Mouse (Mus musculus) hindbrain, embryonic 14.5 days (tissue): Measurements from ENCODE around the gene Tm7sf2. TPM values are rescaled to one million over a fixed set of nuclear protein-coding genes. Genes with fewer than 3 reads are reported as not detected.

ENCODE experiments used
- ATAC-seq: fragments of 200-750 bp; cut with Nextera tagmentation; 2 replicates; pipeline ENCODE4 v1.8.0; 2017; ENCODE audit warnings: moderate number of reproducible peaks, mild to moderate bottlenecking, moderate TSS enrichment, moderate library complexity; ENCODE audit not compliant: low FRiP score
- DNase-seq: peaks from one replicate; pipeline ENCODE4 v3.0.0-alpha.2; 2015; ENCODE audit warnings: low spot score
- H3K27ac ChIP-seq: fragments of 300-500 bp; sonication (generic); 2 replicates; pipeline ENCODE4 v1.5.1; 2014; ENCODE audit warnings: mild to moderate bottlenecking, moderate library complexity
- H3K27me3 ChIP-seq: fragments of 300-500 bp; sonication (generic); 2 replicates; pipeline ENCODE4 v1.6.1; 2014; ENCODE audit warnings: mild to moderate bottlenecking, low read length, mixed read lengths; ENCODE audit not compliant: control insufficient read depth, insufficient read depth
- H3K36me3 ChIP-seq: fragments of 300-500 bp; sonication (generic); replicated peaks from 2 replicates; pipeline ENCODE4 v1.6.1; 2014; ENCODE audit not compliant: control insufficient read depth, insufficient read depth
- H3K4me1 ChIP-seq: fragments of 300-500 bp; sonication (generic); replicated peaks from 2 replicates; pipeline ENCODE4 v1.6.1; 2014; ENCODE audit warnings: antibody characterized with exemption, low read length, mixed read lengths; ENCODE audit not compliant: control insufficient read depth, insufficient read depth
- H3K4me2 ChIP-seq: fragments of 300-500 bp; sonication (generic); replicated peaks from 2 replicates; pipeline ENCODE4 v1.6.1; 2014; ENCODE audit warnings: mild to moderate bottlenecking, moderate library complexity
- H3K4me3 ChIP-seq: fragments of 300-500 bp; sonication (generic); replicated peaks from 2 replicates; pipeline ENCODE4 v1.5.1; 2014; ENCODE audit warnings: mild to moderate bottlenecking, low read length
- H3K9ac ChIP-seq: fragments of 300-500 bp; sonication (generic); 2 replicates; pipeline ENCODE4 v1.6.1; 2014
- H3K9me3 ChIP-seq: fragments of 300-500 bp; sonication (generic); 2 replicates; pipeline ENCODE4 v1.6.1; 2016; ENCODE audit warnings: low read length; ENCODE audit not compliant: control insufficient read depth
- WGBS: fragments of 180-500 bp; shearing (Covaris S2); extraction: QIAGEN DNeasy Blood & Tissue Kit; methylation state at CpG from one replicate; pipeline ENCODE4 v1.1.7; 2014; 5-methylcytosine and 5-hydroxymethylcytosine counted together
- polyA plus RNA-seq: library from polyadenylated mRNA; unstranded; fragments of >200 nt; fragmentation: Nextera tagmentation; extraction: Ambion mirVana; gene quantifications from 2 replicates; pipeline ENCODE4 v1.2.1, GENCODE M21; 2014

The Tm7sf2 gene
- polyA plus RNA-seq, 1 experiment from 2014 or later = 58.9 TPM

DNA sequence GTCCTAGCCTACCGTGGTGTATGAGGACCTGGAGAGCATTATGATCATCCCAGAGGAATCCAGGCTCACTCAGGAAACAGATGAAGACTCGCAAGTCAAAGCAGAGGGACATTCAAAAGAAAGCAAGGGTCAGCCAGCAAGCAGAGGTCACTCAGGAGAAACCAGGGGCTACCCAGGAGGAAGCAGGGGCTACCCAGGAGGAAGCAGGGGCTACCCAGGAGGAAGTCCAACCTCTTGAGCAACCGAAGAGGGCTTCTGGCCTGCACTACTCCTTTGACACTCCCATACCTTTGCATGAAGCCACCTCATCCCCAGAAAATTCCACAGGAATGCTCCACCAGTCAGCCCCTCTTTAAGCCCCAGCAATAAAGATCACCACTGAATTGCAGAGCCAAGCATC is 29.7 kb upstream of the Tm7sf2 start:
- Histone ChIP-seq H3K9ac (no peak overlapping the region), H3K27me3 (no peaks in the 10 kb centered on the region), H3K4me3 (no peak overlapping the region), H3K4me1 (no peaks in the 10 kb centered on the region), H3K4me2 (no peak overlapping the region), H3K36me3 (no peaks in the 10 kb centered on the region), H3K9me3 (no peaks in the 10 kb centered on the region), H3K27ac (no peak overlapping the region)
- DNase-seq (no peak), ATAC-seq (no peak)
- 86% methylated on average over 3 of the region's 3 CpGs for WGBS

DNA sequence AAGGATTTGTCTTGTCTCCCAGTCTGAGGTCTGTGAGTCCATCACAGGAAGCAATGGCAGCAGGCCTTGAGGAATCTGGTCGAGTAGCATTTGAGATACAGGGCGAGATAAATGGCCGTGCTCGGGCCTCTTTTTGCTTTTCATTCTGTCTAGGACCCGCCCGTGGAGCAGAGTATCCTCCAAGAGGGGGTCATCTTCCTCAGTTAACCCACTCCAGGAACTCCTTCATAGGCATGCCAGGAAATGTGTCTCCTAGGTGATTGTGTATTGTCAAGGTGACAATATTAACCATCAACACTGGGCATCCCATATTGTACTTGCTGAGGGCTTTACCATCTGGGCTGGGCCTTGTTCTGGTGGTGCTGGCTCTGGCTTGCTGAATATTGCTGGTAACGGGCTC is 25.9 kb upstream of the Tm7sf2 start, which contains the start of gene AC131692.1:
TSS of gene AC131692.1 (plus strand) at position 301 of the 400 bp plus-strand sequence.
- no peak within 1 kb of the TSS for H3K27ac ChIP-seq
- H3K9me3 ChIP-seq = no peaks in the 10 kb centered on the region
- H3K4me3 ChIP-seq = no peak within 1 kb of the TSS
- no peaks in the 10 kb centered on the region for H3K27me3 ChIP-seq
- no peaks in the 10 kb centered on the region for H3K4me1 ChIP-seq
- H3K9ac ChIP-seq = no peak within 1 kb of the TSS
- peaks cover 7% of the 10 kb centered on the region; the same call in 1 of the 2 replicates for H3K36me3 ChIP-seq
- no peak for ATAC-seq
- 91% methylated on average over 7 of the region's 7 CpGs for WGBS
- DNase-seq = no peak
- H3K4me2 ChIP-seq = no peak within 1 kb of the TSS

DNA sequence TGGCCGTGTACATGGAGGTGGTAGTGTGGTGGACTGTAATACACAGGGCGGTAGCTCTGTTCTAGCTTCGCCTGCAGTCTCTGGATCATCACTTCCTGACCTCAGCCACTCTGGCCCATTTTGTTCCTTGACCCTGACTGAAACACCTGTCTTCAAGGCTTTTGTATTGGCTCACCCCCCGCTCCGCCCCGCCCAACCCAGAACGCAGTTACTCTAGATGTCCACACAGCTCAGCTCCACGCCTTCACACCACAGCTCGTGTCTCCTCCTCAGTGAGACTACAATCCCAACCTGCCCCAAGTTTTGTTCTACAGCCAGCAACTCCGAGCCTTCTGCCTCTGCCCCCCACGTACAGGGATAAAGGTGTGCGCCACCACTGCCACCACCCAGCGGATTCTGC is 20.7 kb upstream of the Tm7sf2 start:
- H3K9me3 ChIP-seq = no peaks in the 10 kb centered on the region
- peaks cover 9% of the 10 kb centered on the region for H3K4me1 ChIP-seq
- DNase-seq (no peak), ATAC-seq (no peak)
- 96% methylated on average over 13 of the region's 13 CpGs for WGBS
- no peak overlapping the region for H3K4me3 ChIP-seq
- no peak overlapping the region for H3K9ac ChIP-seq
- no peak overlapping the region for H3K27ac ChIP-seq
- H3K36me3 ChIP-seq = peaks cover 7% of the 10 kb centered on the region; the same call in 1 of the 2 replicates
- no peak overlapping the region for H3K4me2 ChIP-seq
- no peaks in the 10 kb centered on the region for H3K27me3 ChIP-seq

DNA sequence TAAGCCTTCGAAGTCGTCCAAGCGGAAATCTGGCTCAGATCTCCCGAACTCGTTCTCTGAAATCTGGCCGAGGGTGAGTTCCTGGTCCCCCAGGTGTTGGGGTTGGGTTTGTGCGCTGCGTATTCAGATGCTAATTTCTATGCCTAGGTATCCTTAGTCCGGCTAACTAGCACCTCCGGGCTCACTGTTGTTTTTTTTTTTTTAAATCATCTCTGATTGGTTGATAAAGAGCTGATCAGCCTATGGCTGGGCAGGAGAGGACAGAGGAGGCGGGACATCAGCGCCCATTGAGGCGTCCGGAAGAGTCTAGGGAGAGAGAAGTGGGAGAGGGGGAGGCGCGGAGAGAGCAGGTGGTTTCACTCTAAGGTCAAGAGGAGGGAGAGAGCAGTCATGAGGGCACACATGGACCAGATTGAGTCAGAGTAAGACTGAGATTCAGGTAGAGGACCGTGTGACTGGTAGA is 17.3 kb upstream of the Tm7sf2 start:
- Histone ChIP-seq H3K36me3 (peaks cover 25% of the 10 kb centered on the region), H3K27ac (no peak overlapping the region), H3K27me3 (no peaks in the 10 kb centered on the region), H3K9ac (no peak overlapping the region; the same call in 1 of the 2 replicates), H3K9me3 (no peaks in the 10 kb centered on the region), H3K4me3 (peak overlapping the region; percentile 47), H3K4me1 (peaks cover 14% of the 10 kb centered on the region), H3K4me2 (peak overlapping the region; percentile 92)
- ATAC-seq (peak; percentile 71), DNase-seq (peak; percentile 62)
- 0% methylated on average over 17 of the region's 17 CpGs for WGBS

DNA sequence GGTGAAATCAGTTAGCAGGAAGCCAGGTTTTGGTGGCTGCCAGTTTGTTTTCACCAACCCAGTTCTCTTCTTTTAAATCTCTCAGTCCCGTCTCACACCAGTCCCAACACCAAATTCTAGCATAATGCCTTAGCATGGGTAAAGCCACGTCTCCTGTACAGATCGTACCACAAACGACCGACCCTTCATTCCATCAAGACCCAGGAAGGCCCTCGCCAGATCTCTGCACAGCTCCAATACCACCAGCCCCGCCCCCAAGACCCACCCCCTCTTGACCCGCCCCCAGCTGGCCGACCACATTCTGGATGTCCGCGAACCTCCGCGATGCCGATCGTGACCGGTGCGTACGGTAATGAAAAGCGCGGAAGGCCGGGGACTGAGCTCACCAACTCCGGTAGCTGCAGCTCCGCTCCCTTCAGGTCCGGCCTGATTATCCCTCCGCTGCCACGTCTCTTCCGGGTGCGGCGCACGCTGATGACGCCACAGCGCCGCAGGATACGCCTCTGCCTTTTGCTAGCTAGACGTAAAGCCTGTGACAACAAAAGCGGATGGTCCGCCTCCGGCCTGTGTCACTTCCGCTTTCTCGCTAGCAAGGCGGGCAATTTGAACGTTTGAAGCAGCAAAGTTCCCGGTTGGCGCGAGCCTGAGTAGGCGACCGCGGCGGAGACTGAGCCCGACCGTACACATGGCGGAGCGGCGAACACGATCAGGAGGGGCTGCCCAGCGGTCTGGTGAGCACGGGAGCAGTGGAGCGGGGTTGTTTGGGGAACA is 16.5 kb upstream of the Tm7sf2 start, which contains the start of the genes Zfpl1 and Cdca5:
TSS of gene Zfpl1 (minus strand) at position 479 of the 771 bp plus-strand sequence.
TSS of gene Cdca5 (plus strand) at position 506 of the 771 bp plus-strand sequence.
- Histone ChIP-seq H3K27ac (peak within 1 kb of the TSS; percentile 26; the same call in 1 of the 2 replicates), H3K4me1 (peaks cover 14% of the 10 kb centered on the region), H3K4me2 (peak within 1 kb of the TSS; percentile 92), H3K4me3 (peak within 1 kb of the TSS; percentile 47), H3K9me3 (no peaks in the 10 kb centered on the region), H3K36me3 (peaks cover 29% of the 10 kb centered on the region), H3K27me3 (no peaks in the 10 kb centered on the region), H3K9ac (peak within 1 kb of the TSS; percentile 68)
- DNase-seq (peak; percentile 100), ATAC-seq (peak; percentile 91)
- under 1% methylated on average over 58 of the region's 58 CpGs for WGBS

DNA sequence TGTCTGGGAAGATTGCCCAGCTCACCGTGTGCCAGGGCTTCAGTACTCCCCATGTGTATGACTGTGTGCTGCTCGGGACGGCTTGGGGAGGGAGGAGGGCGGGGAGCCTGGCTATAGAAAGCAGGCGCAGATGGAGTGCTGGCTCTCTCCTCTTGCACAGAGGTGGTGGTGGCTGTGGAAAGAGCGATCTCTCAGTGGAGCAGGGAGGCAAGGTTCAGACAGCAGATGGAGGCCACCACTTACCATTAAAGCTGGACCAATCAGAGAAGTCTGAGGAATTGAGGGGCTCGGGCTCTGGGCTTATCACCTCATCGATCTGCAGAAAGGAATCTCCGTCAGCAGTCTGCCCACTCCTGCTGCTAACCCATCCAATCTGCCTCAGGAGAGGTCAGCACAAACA is 14.0 kb upstream of the Tm7sf2 start, which contains the start of gene Gm28374:
TSS of gene Gm28374 (minus strand) at position 101 of the 400 bp plus-strand sequence.
- Histone ChIP-seq H3K36me3 (peaks cover 37% of the 10 kb centered on the region), H3K27me3 (no peaks in the 10 kb centered on the region), H3K4me2 (no peak within 1 kb of the TSS), H3K9ac (no peak within 1 kb of the TSS), H3K9me3 (no peaks in the 10 kb centered on the region), H3K4me1 (peaks cover 14% of the 10 kb centered on the region), H3K27ac (no peak within 1 kb of the TSS), H3K4me3 (no peak within 1 kb of the TSS)
- no peak for DNase-seq
- no peak for ATAC-seq
- 91% methylated on average over 9 of the region's 9 CpGs for WGBS

DNA sequence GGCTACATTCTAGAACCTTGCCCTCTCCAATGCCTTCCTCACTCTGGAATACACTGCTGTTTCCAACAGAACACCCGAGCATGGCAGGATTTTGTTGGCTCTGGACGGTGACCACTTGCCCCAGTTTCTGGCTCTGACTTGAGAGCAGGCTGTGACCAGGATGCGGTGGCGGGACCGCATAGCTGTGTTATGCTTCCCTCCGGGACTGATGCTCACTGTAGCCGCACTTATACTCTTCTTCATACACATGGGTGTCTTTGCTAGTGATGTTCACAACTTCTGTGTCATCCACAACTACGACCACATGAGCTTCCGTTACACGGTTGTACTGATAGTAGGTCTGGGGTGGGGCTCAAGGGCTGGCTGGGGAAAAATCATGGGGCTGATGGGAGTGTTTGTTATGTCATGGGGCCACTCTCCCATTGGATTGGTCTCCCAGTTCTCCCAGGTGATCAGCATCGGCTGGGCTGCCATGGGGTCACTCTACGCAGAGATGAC is 11.9 kb upstream of the Tm7sf2 start, which contains the start of gene Tmem262:
TSS of gene Tmem262 (plus strand) at position 51 of the 498 bp plus-strand sequence.
- Histone ChIP-seq H3K4me3 (no peak within 1 kb of the TSS), H3K27ac (no peak within 1 kb of the TSS), H3K27me3 (no peaks in the 10 kb centered on the region), H3K9ac (no peak within 1 kb of the TSS), H3K4me2 (no peak within 1 kb of the TSS), H3K4me1 (peaks cover 19% of the 10 kb centered on the region), H3K36me3 (peaks cover 42% of the 10 kb centered on the region), H3K9me3 (no peaks in the 10 kb centered on the region)
- WGBS = 97% methylated on average over 12 of the region's 12 CpGs
- DNase-seq (no peak), ATAC-seq (no peak)

DNA sequence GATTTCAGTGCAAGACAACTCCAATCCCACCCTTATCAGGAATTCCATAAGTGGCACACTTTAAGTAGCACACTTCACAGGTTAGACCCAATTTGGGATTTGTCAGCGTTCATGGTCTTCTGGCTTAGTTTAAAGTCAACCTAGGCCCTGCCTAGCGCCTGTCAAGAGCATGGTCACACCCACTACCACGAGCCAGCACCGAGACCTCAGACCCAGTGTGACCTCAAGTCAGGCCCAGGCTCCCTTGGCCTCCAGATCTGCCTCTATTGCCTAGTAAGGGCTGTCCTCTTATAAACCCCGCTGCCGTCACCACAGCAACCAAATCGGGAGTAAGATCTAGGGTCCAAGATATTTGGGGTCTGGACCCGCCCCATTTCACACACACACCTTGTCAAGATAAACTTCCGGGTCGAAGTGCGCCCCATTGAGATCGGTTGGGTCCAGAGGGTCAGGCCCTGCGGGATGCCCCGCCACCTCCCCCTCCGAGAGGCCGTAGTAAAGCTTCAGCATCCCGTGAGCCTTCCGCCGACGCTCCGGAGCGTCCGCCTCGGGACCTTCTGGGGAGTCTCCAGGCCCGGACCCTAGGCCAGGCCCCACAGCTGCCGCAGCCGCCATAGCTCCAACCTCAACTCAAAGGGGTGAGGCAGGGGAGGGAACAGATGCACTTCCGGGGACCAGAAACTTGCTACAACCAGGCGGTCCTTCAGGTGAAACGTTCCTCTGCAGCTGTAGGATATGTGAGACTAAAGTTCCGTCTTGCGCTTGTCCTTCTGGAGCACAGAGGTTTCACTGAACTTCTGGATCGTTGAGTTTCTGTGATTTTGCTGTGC is 8.6 kb upstream of the Tm7sf2 start, which contains the start of gene Vps51:
TSS of gene Vps51 (minus strand) at position 668 of the 830 bp plus-strand sequence.
- DNase-seq (peak; percentile 90), ATAC-seq (peak; percentile 90)
- no peaks in the 10 kb centered on the region for H3K9me3 ChIP-seq
- H3K27ac ChIP-seq = peak within 1 kb of the TSS; percentile 82
- no peaks in the 10 kb centered on the region for H3K27me3 ChIP-seq
- H3K36me3 ChIP-seq = peaks cover 49% of the 10 kb centered on the region
- WGBS = 1% methylated on average over 33 of the region's 33 CpGs
- H3K4me2 ChIP-seq = peak within 1 kb of the TSS; percentile 87
- peaks cover 8% of the 10 kb centered on the region for H3K4me1 ChIP-seq
- H3K9ac ChIP-seq = peak within 1 kb of the TSS; percentile 72
- peak within 1 kb of the TSS; percentile 63 for H3K4me3 ChIP-seq
